Mouse (Mus musculus): ENCODE measurements around the gene Rab11fip4. TPM values are rescaled to one million over a fixed set of nuclear protein-coding genes. Genes with fewer than 3 reads are reported as not detected.

The Rab11fip4 gene
- total and polyA plus RNA-seq, 2 experiments from 2014 or later = not detected

DNA sequence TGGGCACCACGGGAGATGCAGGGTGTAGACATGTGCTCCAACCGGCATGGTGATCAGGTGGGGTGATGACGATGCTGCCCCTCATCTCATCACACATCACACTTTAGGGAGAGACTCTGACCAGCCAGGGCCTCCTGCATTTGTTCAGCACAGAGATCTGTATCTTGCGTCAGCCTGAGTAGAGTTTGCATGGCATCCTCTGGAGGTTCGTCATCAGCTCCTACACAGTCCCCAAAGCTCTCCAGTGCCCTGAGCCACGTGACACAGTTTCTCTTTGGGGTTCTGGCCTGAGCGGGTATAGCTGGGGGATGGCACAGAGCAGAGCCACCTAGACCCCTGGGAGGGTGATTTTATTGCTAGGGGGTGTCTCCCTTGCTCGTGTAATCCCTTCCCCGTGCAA lies 86.4 kb downstream of the Rab11fip4 start:
- Histone ChIP-seq H3K36me3 (replicated peaks; ENCODE audit: control insufficient read depth, insufficient read depth, low read length) (no peaks in the 10 kb centered on the region), H3K27ac (ENCODE audit: low read depth) (no peak overlapping the region), H3K9ac (replicated peaks; ENCODE audit: low read depth, low read length) (no peak overlapping the region), H3K4me2 (ENCODE audit: low read depth, low read length) (no peak overlapping the region), H3K27me3 (ENCODE audit: control insufficient read depth, insufficient read depth, low read length) (no peaks in the 10 kb centered on the region), H3K4me1 (ENCODE audit: control insufficient read depth, insufficient read depth) (peaks cover 10% of the 10 kb centered on the region; the same call in 1 of the 2 replicates), H3K4me3 (ENCODE audit: low read depth, low read length) (no peak overlapping the region), H3K9me3 (replicated peaks; ENCODE audit: control insufficient read depth, low read length) (no peaks in the 10 kb centered on the region)
- no peak for DNase-seq (ENCODE audit: low spot score)
- ATAC-seq (ENCODE audit: insufficient read depth, low read depth) = no peak
- TF ChIP-seq CTCF (IDR thresholded peaks at IDR 0.05; ENCODE audit: low read depth) = no peak
- TF ChIP-seq EP300 (IDR thresholded peaks at IDR 0.05; ENCODE audit: low read depth) = no peak
- WGBS = 71% methylated on average over 9 of the region's 9 CpGs

DNA sequence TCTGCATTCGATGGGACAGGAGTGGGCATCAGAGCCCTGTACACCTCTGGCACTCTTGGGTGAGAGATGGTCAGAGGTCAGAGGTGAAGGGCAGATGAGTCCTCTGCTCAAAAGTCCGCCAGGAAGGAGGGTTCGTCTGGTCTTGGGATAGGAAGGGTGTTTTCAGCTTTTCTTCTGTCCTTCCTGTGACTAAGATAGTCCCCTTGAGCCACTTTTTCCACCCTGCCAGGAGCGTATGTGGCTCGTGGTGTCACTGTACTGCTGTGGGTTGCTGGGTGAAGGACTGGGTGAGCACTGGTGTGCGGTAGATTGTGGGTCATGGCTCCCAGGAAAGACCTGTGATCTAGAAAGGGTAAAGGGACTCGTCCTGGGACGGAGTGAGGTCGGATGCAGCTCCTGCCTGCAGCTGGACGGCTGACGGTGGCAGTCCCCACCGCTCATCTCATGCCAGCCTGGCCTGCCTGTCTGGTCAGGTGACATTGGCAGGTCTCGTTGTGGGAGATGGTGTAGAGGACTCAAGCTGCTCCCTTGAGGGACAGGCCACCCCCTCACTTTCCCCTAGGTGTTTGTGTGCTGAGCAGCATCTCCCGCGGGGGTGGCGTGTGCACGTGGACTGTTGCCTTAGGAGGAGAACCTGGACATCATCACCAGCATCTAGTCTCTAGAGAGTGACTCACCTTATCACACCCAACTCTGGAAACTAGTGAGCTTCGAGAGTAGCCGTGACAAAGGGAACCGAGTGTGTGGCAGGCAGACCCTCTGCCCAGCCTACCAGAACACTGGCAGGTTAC lies 87.5 kb downstream of the Rab11fip4 start:
- Histone ChIP-seq H3K4me1 (ENCODE audit: control insufficient read depth, insufficient read depth) (peaks cover 10% of the 10 kb centered on the region; the same call in 1 of the 2 replicates), H3K4me2 (ENCODE audit: low read depth, low read length) (no peak overlapping the region), H3K36me3 (replicated peaks; ENCODE audit: control insufficient read depth, insufficient read depth, low read length) (no peaks in the 10 kb centered on the region), H3K4me3 (ENCODE audit: low read depth, low read length) (no peak overlapping the region), H3K9ac (replicated peaks; ENCODE audit: low read depth, low read length) (no peak overlapping the region), H3K27me3 (ENCODE audit: control insufficient read depth, insufficient read depth, low read length) (no peaks in the 10 kb centered on the region), H3K9me3 (replicated peaks; ENCODE audit: control insufficient read depth, low read length) (no peaks in the 10 kb centered on the region), H3K27ac (ENCODE audit: low read depth) (no peak overlapping the region)
- ATAC-seq (ENCODE audit: insufficient read depth, low read depth) = no peak
- DNase-seq (ENCODE audit: low spot score) = no peak
- TF ChIP-seq EP300 (IDR thresholded peaks at IDR 0.05; ENCODE audit: low read depth) (no peak), CTCF (IDR thresholded peaks at IDR 0.05; ENCODE audit: low read depth) (no peak)
- 74% methylated on average over 20 of the region's 20 CpGs for WGBS

DNA sequence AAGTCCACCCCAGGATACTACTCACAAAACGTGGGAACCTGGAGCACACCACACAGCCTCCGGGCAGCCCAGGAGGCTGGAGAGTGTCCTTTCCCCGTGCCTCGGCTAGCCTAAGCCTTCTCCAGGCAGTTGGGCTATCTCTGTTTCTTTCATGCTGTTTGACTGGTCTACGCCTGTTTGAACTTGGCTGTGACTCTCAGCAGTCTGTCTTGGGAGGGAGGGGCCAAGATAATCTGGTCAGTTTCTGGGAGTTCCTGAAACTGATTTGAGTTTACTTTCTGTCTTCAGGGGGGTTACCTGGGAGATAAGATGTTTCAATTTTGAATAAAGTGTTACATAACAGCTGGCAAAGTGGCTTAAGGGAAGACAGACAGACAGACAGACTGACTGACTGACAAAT lies 88.9 kb downstream of the Rab11fip4 start:
- no peak for ATAC-seq (ENCODE audit: insufficient read depth, low read depth)
- Histone ChIP-seq H3K9me3 (replicated peaks; ENCODE audit: control insufficient read depth, low read length) (no peaks in the 10 kb centered on the region), H3K36me3 (replicated peaks; ENCODE audit: control insufficient read depth, insufficient read depth, low read length) (no peaks in the 10 kb centered on the region), H3K4me1 (ENCODE audit: control insufficient read depth, insufficient read depth) (peaks cover 3% of the 10 kb centered on the region; the same call in 1 of the 2 replicates), H3K27me3 (ENCODE audit: control insufficient read depth, insufficient read depth, low read length) (no peaks in the 10 kb centered on the region), H3K4me3 (ENCODE audit: low read depth, low read length) (no peak overlapping the region), H3K4me2 (ENCODE audit: low read depth, low read length) (no peak overlapping the region), H3K27ac (ENCODE audit: low read depth) (no peak overlapping the region), H3K9ac (replicated peaks; ENCODE audit: low read depth, low read length) (no peak overlapping the region)
- no peak for DNase-seq (ENCODE audit: low spot score)
- TF ChIP-seq EP300 (IDR thresholded peaks at IDR 0.05; ENCODE audit: low read depth) (no peak), CTCF (IDR thresholded peaks at IDR 0.05; ENCODE audit: low read depth) (no peak)
- 65% methylated on average over 5 of the region's 5 CpGs for WGBS

DNA sequence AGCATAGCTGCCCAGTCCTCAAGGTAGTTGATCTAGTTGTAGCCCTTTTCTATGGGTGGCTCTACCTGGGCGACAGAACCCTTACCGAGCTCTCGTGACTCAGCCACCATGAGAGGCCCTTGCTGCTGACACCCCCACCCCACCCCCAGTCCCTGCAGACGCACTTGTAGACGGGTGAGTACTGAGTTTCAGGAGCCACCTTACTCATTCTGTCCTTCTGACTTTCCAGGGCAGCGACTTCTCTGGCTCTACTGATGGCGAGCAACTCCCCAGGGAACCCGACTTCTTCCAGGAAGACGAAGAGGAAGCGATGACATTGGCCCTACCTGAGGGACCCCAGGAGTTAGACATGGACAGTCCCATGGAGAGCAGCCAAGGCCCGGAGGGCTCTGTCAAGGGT lies 89.5 kb downstream of the Rab11fip4 start:
- Histone ChIP-seq H3K4me3 (ENCODE audit: low read depth, low read length) (no peak overlapping the region), H3K9me3 (replicated peaks; ENCODE audit: control insufficient read depth, low read length) (no peaks in the 10 kb centered on the region), H3K4me2 (ENCODE audit: low read depth, low read length) (no peak overlapping the region), H3K36me3 (replicated peaks; ENCODE audit: control insufficient read depth, insufficient read depth, low read length) (no peaks in the 10 kb centered on the region), H3K27me3 (ENCODE audit: control insufficient read depth, insufficient read depth, low read length) (no peaks in the 10 kb centered on the region), H3K4me1 (ENCODE audit: control insufficient read depth, insufficient read depth) (no peaks in the 10 kb centered on the region), H3K9ac (replicated peaks; ENCODE audit: low read depth, low read length) (no peak overlapping the region), H3K27ac (ENCODE audit: low read depth) (no peak overlapping the region)
- no peak for TF ChIP-seq EP300 (IDR thresholded peaks at IDR 0.05; ENCODE audit: low read depth)
- no peak for TF ChIP-seq CTCF (IDR thresholded peaks at IDR 0.05; ENCODE audit: low read depth)
- ATAC-seq (ENCODE audit: insufficient read depth, low read depth) (no peak), DNase-seq (ENCODE audit: low spot score) (no peak)
- 79% methylated on average over 11 of the region's 11 CpGs for WGBS

DNA sequence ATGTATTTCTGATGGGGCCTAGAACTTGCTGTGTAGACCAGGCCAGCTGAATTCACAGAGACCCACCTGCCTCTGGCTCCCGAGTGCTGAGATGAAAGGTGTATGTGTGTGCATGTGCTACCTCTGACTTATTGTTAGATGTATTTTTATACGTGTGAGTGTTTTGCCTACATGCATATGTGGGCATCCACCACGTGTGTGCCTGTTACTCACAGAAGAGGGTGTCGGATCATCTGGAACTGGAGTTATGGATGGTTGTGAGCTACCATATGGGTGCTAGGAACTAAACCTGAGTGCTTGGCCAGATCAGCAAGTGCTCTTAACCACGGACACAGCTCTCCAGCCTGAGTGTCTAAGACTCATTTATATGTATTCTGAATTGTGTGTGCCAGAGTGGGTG lies 90.2 kb downstream of the Rab11fip4 start:
- WGBS = 74% methylated on average over 5 of the region's 5 CpGs
- no peak overlapping the region for H3K9ac ChIP-seq (replicated peaks; ENCODE audit: low read depth, low read length)

DNA sequence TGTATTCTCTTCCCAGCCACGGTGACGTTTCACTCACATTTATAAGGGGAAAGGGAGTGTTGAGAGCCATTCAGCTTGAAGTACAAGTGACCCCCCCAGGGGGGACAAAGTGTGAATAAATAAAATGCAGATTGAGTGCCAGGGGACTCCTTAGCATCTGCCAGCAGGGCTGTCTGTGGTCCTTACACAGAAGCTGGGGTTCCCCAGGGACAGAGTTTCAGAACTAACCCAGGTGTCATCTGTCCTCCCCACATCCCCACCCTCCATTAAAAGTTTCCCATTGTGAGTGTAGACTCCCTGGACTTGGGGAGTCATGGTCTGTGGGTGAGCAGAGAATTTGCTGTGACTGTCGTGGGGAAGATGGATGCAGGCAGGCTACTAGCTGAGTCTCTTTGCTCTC lies 90.8 kb downstream of the Rab11fip4 start:
- no peaks in the 10 kb centered on the region for H3K9me3 ChIP-seq (replicated peaks; ENCODE audit: control insufficient read depth, low read length)
- no peak overlapping the region for H3K9ac ChIP-seq (replicated peaks; ENCODE audit: low read depth, low read length)
- H3K4me2 ChIP-seq (ENCODE audit: low read depth, low read length) = no peak overlapping the region
- no peak for DNase-seq (ENCODE audit: low spot score)
- 51% methylated on average over 3 of the region's 3 CpGs for WGBS
- H3K4me3 ChIP-seq (ENCODE audit: low read depth, low read length) = no peak overlapping the region
- no peaks in the 10 kb centered on the region for H3K36me3 ChIP-seq (replicated peaks; ENCODE audit: control insufficient read depth, insufficient read depth, low read length)
- ATAC-seq (ENCODE audit: insufficient read depth, low read depth) = no peak
- TF ChIP-seq EP300 (IDR thresholded peaks at IDR 0.05; ENCODE audit: low read depth) = no peak
- TF ChIP-seq CTCF (IDR thresholded peaks at IDR 0.05; ENCODE audit: low read depth) = no peak
- no peaks in the 10 kb centered on the region for H3K27me3 ChIP-seq (ENCODE audit: control insufficient read depth, insufficient read depth, low read length)
- no peaks in the 10 kb centered on the region for H3K4me1 ChIP-seq (ENCODE audit: control insufficient read depth, insufficient read depth)
- no peak overlapping the region for H3K27ac ChIP-seq (ENCODE audit: low read depth)

More for the DNA sequence above, 90.2 kb downstream of the Rab11fip4 start:
- H3K9me3 ChIP-seq (replicated peaks; ENCODE audit: control insufficient read depth, low read length) = no peaks in the 10 kb centered on the region
- H3K4me1 ChIP-seq (ENCODE audit: control insufficient read depth, insufficient read depth) = no peaks in the 10 kb centered on the region
- H3K4me3 ChIP-seq (ENCODE audit: low read depth, low read length) = no peak overlapping the region
- H3K36me3 ChIP-seq (replicated peaks; ENCODE audit: control insufficient read depth, insufficient read depth, low read length) = no peaks in the 10 kb centered on the region
- DNase-seq (ENCODE audit: low spot score) = no peak
- H3K27ac ChIP-seq (ENCODE audit: low read depth) = no peak overlapping the region
- ATAC-seq (ENCODE audit: insufficient read depth, low read depth) = no peak
- no peak overlapping the region for H3K4me2 ChIP-seq (ENCODE audit: low read depth, low read length)
- H3K27me3 ChIP-seq (ENCODE audit: control insufficient read depth, insufficient read depth, low read length) = no peaks in the 10 kb centered on the region
- TF ChIP-seq EP300 (IDR thresholded peaks at IDR 0.05; ENCODE audit: low read depth) (no peak), CTCF (IDR thresholded peaks at IDR 0.05; ENCODE audit: low read depth) (no peak)
